Mouse (Mus musculus): ENCODE measurements around the gene Gm49450.
"Not testable (repeated sequence)": the region's sequence is repeated elsewhere in the genome, so short reads cannot be mapped to it uniquely, and the experiment has no call there.

Gm49450 gene

GRCm38 (mm10) chr15:98956000-98956399, 2.6 kb upstream of the Gm49450 start:
- no peak for DNase-seq (ENCODE audit: extremely low spot score, low read depth, low spot score)

- DNase-seq (ENCODE audit: extremely low spot score, low read depth, low spot score) = no peak
These were observed 2.0 kb upstream of the Gm49450 start for GRCm38 (mm10) chr15:98955324-98955723.

- no peak for DNase-seq (ENCODE audit: extremely low spot score, low read depth, low spot score)
These were observed 1.3 kb upstream of the Gm49450 start for GRCm38 (mm10) chr15:98954425-98955253.

- no peak for DNase-seq (ENCODE audit: extremely low spot score, low read depth, low spot score)
These were observed 475 bp downstream of the Gm49450 start for GRCm38 (mm10) chr15:98952751-98953400.

GRCm38 (mm10) chr15:98952063-98952455, 1.3 kb downstream of the Gm49450 start:
- no peak for DNase-seq (ENCODE audit: extremely low spot score, low read depth, low spot score)

GRCm38 (mm10) chr15:98951122-98952062, 2.0 kb downstream of the Gm49450 start:
- not testable (repeated sequence) for DNase-seq (ENCODE audit: extremely low spot score, low read depth, low spot score)

GRCm38 (mm10) chr15:98949607-98949892, 3.8 kb downstream of the Gm49450 start:
- DNase-seq (ENCODE audit: extremely low spot score, low read depth, low spot score) = no peak

- DNase-seq (ENCODE audit: extremely low spot score, low read depth, low spot score) = no peak
These were observed 4.3 kb downstream of the Gm49450 start for GRCm38 (mm10) chr15:98948857-98949606.

GRCm38 (mm10) chr15:98948382-98948781, 5.0 kb downstream of the Gm49450 start:
- DNase-seq (ENCODE audit: extremely low spot score, low read depth, low spot score) = no peak

- DNase-seq (ENCODE audit: extremely low spot score, low read depth, low spot score) = no peak
These were observed 5.5 kb downstream of the Gm49450 start for GRCm38 (mm10) chr15:98947884-98948283.

- no peak for DNase-seq (ENCODE audit: extremely low spot score, low read depth, low spot score)
These were observed 10.2 kb downstream of the Gm49450 start for GRCm38 (mm10) chr15:98943133-98943532.

- DNase-seq (ENCODE audit: extremely low spot score, low read depth, low spot score) = no peak
These were observed 11.3 kb downstream of the Gm49450 start for GRCm38 (mm10) chr15:98942081-98942480.

GRCm38 (mm10) chr15:98941539-98941938, 11.8 kb downstream of the Gm49450 start:
- no peak for DNase-seq (ENCODE audit: extremely low spot score, low read depth, low spot score)

- DNase-seq (ENCODE audit: extremely low spot score, low read depth, low spot score) = no peak
These were observed 12.5 kb downstream of the Gm49450 start for GRCm38 (mm10) chr15:98940816-98941215.

- no peak for DNase-seq (ENCODE audit: extremely low spot score, low read depth, low spot score)
These were observed 19.0 kb downstream of the Gm49450 start, which contains the start of gene Tuba1b for GRCm38 (mm10) chr15:98934217-98934839. Gene Tuba1b, minus strand, starts transcription at chr15:98934565.

- DNase-seq (ENCODE audit: extremely low spot score, low read depth, low spot score) = no peak
These were observed 19.5 kb downstream of the Gm49450 start for GRCm38 (mm10) chr15:98933833-98934216.

- DNase-seq (ENCODE audit: extremely low spot score, low read depth, low spot score) = not testable (repeated sequence)
These were observed 20.2 kb downstream of the Gm49450 start for GRCm38 (mm10) chr15:98933004-98933671.

- no peak for DNase-seq (ENCODE audit: extremely low spot score, low read depth, low spot score)
These were observed 22.4 kb downstream of the Gm49450 start for GRCm38 (mm10) chr15:98930998-98931397.

- no peak for DNase-seq (ENCODE audit: extremely low spot score, low read depth, low spot score)
These were observed 23.2 kb downstream of the Gm49450 start for GRCm38 (mm10) chr15:98930017-98930734.

All from hindlimb bud, embryonic 11.5 days (tissue).